Mouse (Mus musculus) frontal cortex, postnatal 25 days (tissue): ENCODE results near the gene Pak1ip1.
"Not testable (repeated sequence)": the region's sequence is repeated elsewhere in the genome, so short reads cannot be mapped to it uniquely, and the experiment has no call there.

Experiments
- DNase-seq, 2 experiments: peaks; one replicate each; pipeline ENCODE4 v3.0.0; 2022; ENCODE audit warnings: low spot score in 2 of 2

Gene Pak1ip1

GRCm38 (mm10) chr13:41000926-41001639, at the start of gene Pak1ip1:
Pak1ip1 (plus strand) TSS chr13:41001023.
- peak; percentile 91 to 92 for DNase-seq

GRCm38 (mm10) chr13:40951386-40951976, 49.3 kb upstream of the Pak1ip1 start:
- DNase-seq = no peak

GRCm38 (mm10) chr13:40953231-40953630, 47.6 kb upstream of the Pak1ip1 start:
- DNase-seq = no peak

GRCm38 (mm10) chr13:40955773-40956172, 45.0 kb upstream of the Pak1ip1 start:
- DNase-seq = no peak

- DNase-seq = no peak
These were observed 33.2 kb upstream of the Pak1ip1 start for GRCm38 (mm10) chr13:40967609-40968008.

GRCm38 (mm10) chr13:40968564-40968963, 32.3 kb upstream of the Pak1ip1 start:
- no peak for DNase-seq

GRCm38 (mm10) chr13:40969761-40970390, 30.9 kb upstream of the Pak1ip1 start:
- no peak for DNase-seq

GRCm38 (mm10) chr13:40971261-40971660, 29.6 kb upstream of the Pak1ip1 start:
- DNase-seq = no peak

GRCm38 (mm10) chr13:40971831-40972230, 29.0 kb upstream of the Pak1ip1 start:
- no peak for DNase-seq

- DNase-seq = no peak
These were observed 27.8 kb upstream of the Pak1ip1 start for GRCm38 (mm10) chr13:40972976-40973375.

GRCm38 (mm10) chr13:40977609-40978008, 23.2 kb upstream of the Pak1ip1 start:
- peak in 1 of 2 experiments; percentile 8 for DNase-seq

GRCm38 (mm10) chr13:40978652-40979051, 22.2 kb upstream of the Pak1ip1 start:
- DNase-seq = no peak

GRCm38 (mm10) chr13:40979321-40979720, 21.5 kb upstream of the Pak1ip1 start:
- no peak for DNase-seq

- DNase-seq = no peak
These were observed 18.1 kb upstream of the Pak1ip1 start for GRCm38 (mm10) chr13:40982759-40983158.

- no peak for DNase-seq
These were observed 14.7 kb upstream of the Pak1ip1 start for GRCm38 (mm10) chr13:40986081-40986480.

- not testable (repeated sequence) for DNase-seq
These were observed 13.1 kb upstream of the Pak1ip1 start for GRCm38 (mm10) chr13:40987608-40988303.

- no peak for DNase-seq
These were observed 12.4 kb upstream of the Pak1ip1 start for GRCm38 (mm10) chr13:40988418-40988817.

- DNase-seq = no peak
These were observed 6.1 kb upstream of the Pak1ip1 start for GRCm38 (mm10) chr13:40994487-40995263.

- not testable (repeated sequence) for DNase-seq
These were observed 2.3 kb upstream of the Pak1ip1 start for GRCm38 (mm10) chr13:40998537-40998936.

GRCm38 (mm10) chr13:41000140-41000925, 490 bp upstream of the Pak1ip1 start:
- DNase-seq = peak; percentile 21 to 42

GRCm38 (mm10) chr13:41002001-41002400, 1.2 kb downstream of the Pak1ip1 start:
- no peak for DNase-seq
